Mouse (Mus musculus) CD4-positive, CD25-positive, alpha-beta regulatory T cell, adult 4 months (primary cell): ENCODE measurements around the gene Zfp800. TPM values are rescaled to one million over a fixed set of nuclear protein-coding genes. Genes with fewer than 3 reads are reported as not detected.

Experiments
- ATAC-seq: one replicate; pipeline ENCODE4 v1.8.0; 2017
- polyA plus RNA-seq, 2 experiments: library from polyadenylated mRNA; unstranded; fragments of 100-300 nt; shearing (Covaris generic); gene quantifications; one replicate each; pipeline ENCODE4 v1.2.1; 2017

Gene Zfp800
- 10 to 100 TPM; 28.8 to 36.9 TPM for polyA plus RNA-seq

- peak; percentile 53 for ATAC-seq
These were observed at the start of gene Zfp800 for GRCm38 (mm10) chr6:28397681-28398203. Gene Zfp800 (minus strand): TSS chr6:28398005.

- ATAC-seq: no peak
These were observed 33.7 kb upstream of the Zfp800 start for GRCm38 (mm10) chr6:28431538-28431855.

GRCm38 (mm10) chr6:28430795-28431537, 33.2 kb upstream of the Zfp800 start:
- no peak for ATAC-seq

GRCm38 (mm10) chr6:28429870-28430269, 32.1 kb upstream of the Zfp800 start:
- no peak for ATAC-seq

- no peak for ATAC-seq
These were observed 30.5 kb upstream of the Zfp800 start, which contains the start of gene Gcc1 for GRCm38 (mm10) chr6:28428290-28428689. Gene Gcc1 (minus strand): TSS chr6:28428390.

GRCm38 (mm10) chr6:28427096-28427839, 29.5 kb upstream of the Zfp800 start, which contains the start of gene Fscn3:
Gene Fscn3 (plus strand): TSS chr6:28427789.
- peak; percentile 60 for ATAC-seq

- no peak for ATAC-seq
These were observed 27.2 kb upstream of the Zfp800 start for GRCm38 (mm10) chr6:28425019-28425418.

- ATAC-seq: no peak
These were observed 26.2 kb upstream of the Zfp800 start for GRCm38 (mm10) chr6:28423767-28424695.

- ATAC-seq: peak; percentile 44
These were observed 25.5 kb upstream of the Zfp800 start, which contains the start of gene Arf5 for GRCm38 (mm10) chr6:28423313-28423712. Gene Arf5 (plus strand): TSS chr6:28423560.

- no peak for ATAC-seq
These were observed 25.0 kb upstream of the Zfp800 start for GRCm38 (mm10) chr6:28422651-28423290.

GRCm38 (mm10) chr6:28421469-28422000, 23.7 kb upstream of the Zfp800 start:
- peak; percentile 92 for ATAC-seq

GRCm38 (mm10) chr6:28420865-28421264, 23.1 kb upstream of the Zfp800 start:
- ATAC-seq: no peak

GRCm38 (mm10) chr6:28420361-28420760, 22.6 kb upstream of the Zfp800 start:
- no peak for ATAC-seq

- ATAC-seq: no peak
These were observed 21.9 kb upstream of the Zfp800 start for GRCm38 (mm10) chr6:28419673-28420072.

GRCm38 (mm10) chr6:28418449-28418848, 20.6 kb upstream of the Zfp800 start:
- no peak for ATAC-seq

GRCm38 (mm10) chr6:28416981-28417380, 19.2 kb upstream of the Zfp800 start:
- no peak for ATAC-seq

- no peak for ATAC-seq
These were observed 13.4 kb upstream of the Zfp800 start for GRCm38 (mm10) chr6:28411236-28411635.

GRCm38 (mm10) chr6:28410053-28410452, 12.2 kb upstream of the Zfp800 start:
- ATAC-seq: peak; percentile 80

- ATAC-seq: no peak
These were observed 2.0 kb upstream of the Zfp800 start for GRCm38 (mm10) chr6:28399791-28400190.

GRCm38 (mm10) chr6:28398726-28399125, 921 bp upstream of the Zfp800 start:
- no peak for ATAC-seq

GRCm38 (mm10) chr6:28396853-28397457, 850 bp downstream of the Zfp800 start:
- peak; percentile 56 for ATAC-seq
